Mouse (Mus musculus): ENCODE data around the gene Vmn1r42. TPM values are rescaled to one million over a fixed set of nuclear protein-coding genes. Genes with fewer than 3 reads are reported as not detected.

Gene Vmn1r42
- not detected for polyA plus RNA-seq (2017; shearing (Covaris generic))

GRCm38 (mm10) chr6:89876313-89876712, at the start of gene Vmn1r42, which contains the start of gene Vmn1r43:
Vmn1r42 (minus strand) TSS chr6:89876413.
Vmn1r43 (minus strand) TSS chr6:89876413.

GRCm38 (mm10) chr6:89883360-89883759, 7.1 kb upstream of the Vmn1r42 start, which contains the start of gene Vmn1r44:
Vmn1r44 (plus strand) TSS chr6:89883660.

Other genes with a start within 250 kb of the Vmn1r42 start
- gene Txnrd3, start 232.4 kb downstream of the Vmn1r42 start, polyA plus RNA-seq (2017; shearing (Covaris generic)): 1.2 TPM
- gene Vmn1r40, start 168.9 kb downstream of the Vmn1r42 start, polyA plus RNA-seq (2017; shearing (Covaris generic)): not detected
- gene Vmn1r41, start 135.6 kb downstream of the Vmn1r42 start, polyA plus RNA-seq (2017; shearing (Covaris generic)): not detected
- 0.17 TPM for gene Vmn1r43, start within 50 bp of the Vmn1r42 start, polyA plus RNA-seq (2017; shearing (Covaris generic))
- not detected for gene Vmn1r44, start 7.2 kb upstream of the Vmn1r42 start, polyA plus RNA-seq (2017; shearing (Covaris generic))
- gene Vmn1r45, start 64.2 kb upstream of the Vmn1r42 start, polyA plus RNA-seq (2017; shearing (Covaris generic)): not detected
- 0.02 TPM for gene Vmn1r46, start 92.9 kb upstream of the Vmn1r42 start, polyA plus RNA-seq (2017; shearing (Covaris generic))
- not detected for gene Vmn1r47, start 139.7 kb upstream of the Vmn1r42 start, polyA plus RNA-seq (2017; shearing (Covaris generic))
- not detected for gene Vmn1r48, start 160.4 kb upstream of the Vmn1r42 start, polyA plus RNA-seq (2017; shearing (Covaris generic))
- gene Vmn1r49, start 202.1 kb upstream of the Vmn1r42 start, polyA plus RNA-seq (2017; shearing (Covaris generic)): 0.04 TPM
- gene Vmn1r50, start 225.0 kb upstream of the Vmn1r42 start, polyA plus RNA-seq (2017; shearing (Covaris generic)): not detected
- not detected for gene Vmn1r51, start 246.2 kb upstream of the Vmn1r42 start, polyA plus RNA-seq (2017; shearing (Covaris generic))

Data from CD4-positive, CD25-positive, alpha-beta regulatory T cell, adult 9 weeks (primary cell).